Mouse (Mus musculus): ENCODE data around the gene Cit. TPM values are rescaled to one million over a fixed set of nuclear protein-coding genes. Genes with fewer than 3 reads are reported as not detected.

Cit gene
- polyA plus RNA-seq, 1 experiment from 2014 or later: 29.3 TPM

DNA sequence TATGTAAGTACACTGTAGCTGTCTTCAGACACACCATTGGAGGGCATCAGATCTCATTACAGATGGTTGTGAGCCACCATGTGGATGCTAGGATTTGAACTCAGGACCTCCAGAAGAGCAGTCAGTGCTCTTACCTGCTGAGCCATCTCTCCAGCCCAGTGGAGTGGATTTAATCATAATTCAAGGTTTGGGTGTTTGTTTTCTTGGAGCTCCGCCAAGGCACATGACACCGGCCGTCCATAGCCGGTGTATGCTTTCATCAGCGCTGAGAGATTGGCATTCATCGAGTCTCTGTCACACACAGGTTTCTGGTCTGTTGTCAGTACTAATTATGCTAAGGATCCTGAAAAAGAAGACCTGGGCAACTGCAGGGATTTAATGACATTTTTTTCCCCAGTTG, 7.0 kb upstream of the Cit start:
- H3K4me2 ChIP-seq: no peak overlapping the region
- H3K27ac ChIP-seq: no peak overlapping the region
- no peak overlapping the region for H3K9ac ChIP-seq
- H3K27me3 ChIP-seq (replicated peaks): no peaks in the 10 kb centered on the region
- no peak overlapping the region for H3K4me3 ChIP-seq (replicated peaks)
- no peaks in the 10 kb centered on the region for H3K9me3 ChIP-seq
- H3K36me3 ChIP-seq: no peaks in the 10 kb centered on the region
- H3K4me1 ChIP-seq: no peaks in the 10 kb centered on the region
- WGBS: 72% methylated on average over 6 of the region's 6 CpGs
- no peak for ATAC-seq (ENCODE audit: insufficient read depth, low FRiP score, low read depth)

DNA sequence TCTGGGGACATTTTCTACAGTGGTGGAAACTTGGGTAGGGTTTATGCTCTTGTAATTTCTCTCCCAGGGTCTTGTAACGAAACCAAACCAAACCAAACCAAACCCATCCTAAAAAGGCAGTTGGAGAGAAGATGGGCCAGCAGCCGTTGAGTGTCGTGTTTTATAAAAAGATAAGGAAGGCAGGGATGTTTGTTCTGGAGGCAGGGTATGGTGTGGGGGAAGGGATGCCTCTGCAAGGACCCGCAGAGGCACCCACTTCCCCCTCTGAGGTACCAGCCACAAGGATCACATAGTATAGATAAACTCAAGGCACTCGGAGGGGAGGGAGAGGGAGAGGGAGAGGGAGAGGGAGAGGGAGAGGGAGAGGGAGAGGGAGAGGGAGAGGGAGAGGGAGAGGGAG, 4.6 kb upstream of the Cit start:
- Histone ChIP-seq H3K4me3 (replicated peaks) (no peak overlapping the region), H3K4me2 (no peak overlapping the region), H3K27me3 (replicated peaks) (no peaks in the 10 kb centered on the region), H3K9ac (no peak overlapping the region), H3K36me3 (no peaks in the 10 kb centered on the region), H3K4me1 (peaks cover 2% of the 10 kb centered on the region; the same call in 1 of the 2 replicates), H3K9me3 (no peaks in the 10 kb centered on the region), H3K27ac (no peak overlapping the region)
- 69% methylated on average over 5 of the region's 5 CpGs for WGBS
- no peak for ATAC-seq (ENCODE audit: insufficient read depth, low FRiP score, low read depth)

DNA sequence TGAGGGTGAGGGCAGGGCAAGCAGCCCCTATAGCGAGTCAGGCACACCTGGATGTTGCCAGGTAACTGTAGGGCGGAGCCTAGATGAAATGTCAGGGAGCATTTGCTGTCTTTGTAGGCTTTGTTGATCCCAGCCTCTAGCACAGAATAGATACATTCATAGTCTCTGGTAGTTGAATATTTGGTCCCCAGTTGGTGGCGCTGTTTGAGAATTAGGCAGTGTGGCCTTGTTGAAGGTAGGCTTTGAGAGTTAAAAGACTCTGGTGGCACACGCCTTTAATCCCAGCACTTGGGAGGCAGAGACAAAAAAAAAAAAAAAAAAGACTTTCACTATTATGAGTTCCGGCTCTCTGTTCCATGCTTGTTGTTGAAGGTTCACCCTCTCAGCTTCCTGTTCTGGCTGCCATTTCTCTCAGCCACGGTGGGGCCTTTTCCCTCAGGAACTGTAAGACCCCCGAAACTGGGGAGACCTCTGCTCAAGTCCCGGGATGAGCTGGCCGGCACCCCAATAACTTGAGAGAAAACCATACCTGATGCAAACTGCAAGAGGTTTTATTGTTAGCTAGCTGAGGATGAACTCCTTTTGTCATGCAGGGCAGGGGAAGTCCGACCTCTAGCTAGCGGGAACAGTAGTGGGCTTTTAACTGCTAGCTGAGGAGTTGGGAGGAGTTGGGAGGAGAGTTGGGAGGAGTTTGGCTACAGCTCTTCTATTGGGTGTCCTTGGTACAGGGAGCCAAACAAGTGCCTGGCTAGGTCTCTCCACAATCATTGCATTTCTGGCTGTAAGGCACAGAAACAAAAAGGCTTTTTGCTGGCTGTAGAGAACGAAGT, 3.9 kb upstream of the Cit start:
- WGBS: 77% methylated on average over 12 of the region's 12 CpGs
- Histone ChIP-seq H3K4me1 (peaks cover 9% of the 10 kb centered on the region; the same call in 1 of the 2 replicates), H3K4me3 (replicated peaks) (no peak overlapping the region), H3K27me3 (replicated peaks) (no peaks in the 10 kb centered on the region), H3K9ac (no peak overlapping the region), H3K36me3 (no peaks in the 10 kb centered on the region), H3K4me2 (no peak overlapping the region), H3K9me3 (no peaks in the 10 kb centered on the region), H3K27ac (no peak overlapping the region)
- ATAC-seq (ENCODE audit: insufficient read depth, low FRiP score, low read depth): no peak

DNA sequence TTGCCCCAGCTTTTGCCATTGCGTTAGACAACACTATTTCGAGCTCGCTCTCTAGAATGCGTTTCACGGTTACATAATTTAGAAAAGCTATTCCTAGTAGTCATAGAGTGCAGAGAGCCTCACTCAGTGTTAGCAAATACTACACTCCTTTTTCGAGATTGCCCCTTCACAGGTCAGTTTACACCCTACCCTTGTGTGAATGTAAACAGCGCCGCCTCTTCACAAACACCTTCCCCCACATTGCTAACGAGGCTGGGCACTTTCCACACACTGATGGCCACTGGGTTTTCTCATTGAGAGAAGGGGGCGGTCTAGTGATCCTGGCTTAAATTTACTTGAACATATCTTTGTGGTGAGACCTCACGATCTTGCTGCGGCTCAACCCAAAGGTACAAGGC, 711 bp upstream of the Cit start:
- H3K27me3 ChIP-seq (replicated peaks): no peaks in the 10 kb centered on the region
- H3K4me1 ChIP-seq: peaks cover 12% of the 10 kb centered on the region; the same call in 1 of the 2 replicates
- WGBS: 3% methylated on average over 12 of the region's 12 CpGs
- H3K9ac ChIP-seq: no peak overlapping the region; the same call in 1 of the 2 replicates
- no peak for ATAC-seq (ENCODE audit: insufficient read depth, low FRiP score, low read depth)
- peak overlapping the region; percentile 22; the same call in 1 of the 2 replicates for H3K27ac ChIP-seq
- no peaks in the 10 kb centered on the region for H3K9me3 ChIP-seq
- 0 out of 2 replicates have a peak, but pooled peaks cover 4% of the 10 kb centered on the region for H3K36me3 ChIP-seq
- H3K4me2 ChIP-seq: peak overlapping the region; percentile 96
- peak overlapping the region; percentile 88 for H3K4me3 ChIP-seq (replicated peaks)

DNA sequence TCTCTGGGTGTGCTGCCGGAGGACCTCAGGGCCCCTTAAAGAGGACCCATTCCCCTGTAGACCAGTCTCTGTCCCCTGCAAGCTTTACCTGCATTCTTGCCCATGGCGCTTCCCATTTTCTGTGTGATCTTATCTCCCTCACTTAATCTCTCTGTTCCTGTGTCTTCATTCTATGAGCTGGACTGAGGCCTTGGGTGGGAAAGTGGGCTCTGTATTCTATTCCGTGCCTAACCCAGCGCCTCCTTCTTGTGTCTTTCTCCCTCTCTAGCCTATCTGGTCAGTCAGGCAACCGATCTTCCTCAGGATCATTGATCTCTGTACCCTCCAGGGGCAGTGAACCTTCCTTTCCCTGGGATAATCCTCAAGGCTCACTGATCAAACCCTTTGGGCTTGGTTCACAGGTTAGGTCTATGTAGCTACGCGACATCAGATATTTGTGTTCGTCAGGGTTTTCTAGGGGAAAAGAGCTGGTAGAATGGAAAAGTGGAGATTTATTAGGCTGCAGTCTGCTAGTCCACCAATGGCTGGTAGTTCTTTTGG, 627 bp downstream of the Cit start:
- no peaks in the 10 kb centered on the region for H3K9me3 ChIP-seq
- H3K4me3 ChIP-seq (replicated peaks): peak overlapping the region; percentile 88
- H3K4me1 ChIP-seq: peaks cover 12% of the 10 kb centered on the region; the same call in 1 of the 2 replicates
- ATAC-seq (ENCODE audit: insufficient read depth, low FRiP score, low read depth): no peak
- no peak overlapping the region for H3K27ac ChIP-seq
- peak overlapping the region; percentile 96 for H3K4me2 ChIP-seq
- H3K27me3 ChIP-seq (replicated peaks): no peaks in the 10 kb centered on the region
- 0 out of 2 replicates have a peak, but pooled peaks cover 4% of the 10 kb centered on the region for H3K36me3 ChIP-seq
- 32% methylated on average over 8 of the region's 8 CpGs for WGBS
- H3K9ac ChIP-seq: peak overlapping the region; percentile 63

DNA sequence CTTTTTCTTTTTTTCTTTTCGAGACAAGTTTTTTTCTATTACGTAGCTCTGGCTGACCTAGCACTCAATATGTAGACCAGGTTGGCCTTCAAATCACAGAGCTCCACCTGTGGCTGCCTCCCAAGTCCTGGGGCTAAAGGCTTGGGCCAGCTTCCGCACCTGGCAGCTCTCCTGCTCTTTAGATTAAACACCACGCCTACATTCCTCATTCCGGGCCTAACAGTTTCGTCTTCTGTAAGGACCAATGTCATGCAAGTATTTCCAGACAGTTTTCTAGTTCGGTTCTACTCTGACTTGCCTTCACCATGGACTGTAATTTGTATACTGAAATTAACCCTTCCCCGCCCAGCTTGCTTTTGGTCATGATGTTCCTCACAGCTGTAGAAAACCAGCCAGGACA, 2.1 kb downstream of the Cit start:
- no peak overlapping the region for H3K4me2 ChIP-seq
- peaks cover 7% of the 10 kb centered on the region; the same call in 1 of the 2 replicates for H3K36me3 ChIP-seq
- ATAC-seq (ENCODE audit: insufficient read depth, low FRiP score, low read depth): no peak
- no peak overlapping the region for H3K4me3 ChIP-seq (replicated peaks)
- no peaks in the 10 kb centered on the region for H3K9me3 ChIP-seq
- WGBS: 82% methylated on average over 8 of the region's 8 CpGs
- peaks cover 12% of the 10 kb centered on the region; the same call in 1 of the 2 replicates for H3K4me1 ChIP-seq
- H3K27me3 ChIP-seq (replicated peaks): no peaks in the 10 kb centered on the region
- H3K27ac ChIP-seq: no peak overlapping the region
- H3K9ac ChIP-seq: no peak overlapping the region

DNA sequence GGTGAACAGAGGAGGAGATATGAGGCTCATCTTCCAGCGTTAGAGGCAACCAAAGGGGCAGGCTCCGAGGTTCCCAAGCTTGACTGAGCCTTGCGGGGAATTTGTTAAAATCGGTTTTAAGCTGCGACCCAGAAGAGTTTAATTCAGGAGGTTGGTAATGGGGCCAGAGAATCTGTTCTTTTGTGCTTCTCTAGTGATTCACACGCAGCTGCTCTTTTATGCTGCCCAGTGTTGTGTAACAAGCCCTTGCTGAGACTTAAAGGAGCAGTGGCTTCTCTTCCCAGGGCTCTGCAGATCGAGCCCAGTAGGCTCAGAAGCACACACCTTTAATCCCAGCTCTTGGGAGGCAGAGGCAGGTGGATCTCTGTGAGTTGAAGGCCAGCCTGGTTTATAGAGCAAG, 3.4 kb downstream of the Cit start:
- Histone ChIP-seq H3K4me3 (replicated peaks) (no peak overlapping the region), H3K27ac (no peak overlapping the region), H3K4me2 (no peak overlapping the region), H3K4me1 (peaks cover 12% of the 10 kb centered on the region; the same call in 1 of the 2 replicates), H3K9ac (no peak overlapping the region), H3K27me3 (replicated peaks) (no peaks in the 10 kb centered on the region), H3K9me3 (no peaks in the 10 kb centered on the region), H3K36me3 (peaks cover 7% of the 10 kb centered on the region; the same call in 1 of the 2 replicates)
- WGBS: 92% methylated on average over 7 of the region's 7 CpGs
- no peak for ATAC-seq (ENCODE audit: insufficient read depth, low FRiP score, low read depth)

DNA sequence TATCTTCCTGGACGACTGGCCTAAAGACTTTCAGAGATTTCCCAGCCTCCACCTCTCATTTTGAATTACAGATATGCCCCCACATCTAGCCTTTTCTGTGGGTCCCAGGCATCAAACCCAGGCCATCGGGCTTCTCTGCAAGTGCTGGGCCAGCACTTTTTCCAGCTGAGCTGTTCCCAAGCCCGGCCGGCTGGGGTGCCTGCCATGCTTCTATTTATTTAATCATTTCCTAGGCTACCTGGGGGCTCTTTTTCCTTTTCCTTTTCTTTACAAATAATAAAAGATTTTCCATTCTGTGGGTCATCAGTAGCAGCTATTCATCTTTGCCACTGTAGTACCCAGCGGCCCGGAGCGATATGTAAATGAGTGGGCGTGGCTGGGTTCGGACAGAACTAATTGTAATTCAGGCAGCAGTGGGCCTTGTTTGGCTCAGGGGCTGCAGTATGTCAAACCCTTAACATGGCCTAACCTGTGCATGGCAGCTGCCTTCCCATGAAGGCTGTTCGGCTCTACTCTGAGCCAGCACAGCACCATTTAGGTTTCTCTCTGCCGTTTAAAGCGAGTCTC, 4.3 kb downstream of the Cit start:
- H3K36me3 ChIP-seq: peaks cover 7% of the 10 kb centered on the region; the same call in 1 of the 2 replicates
- no peak overlapping the region for H3K4me3 ChIP-seq (replicated peaks)
- no peaks in the 10 kb centered on the region for H3K9me3 ChIP-seq
- H3K4me1 ChIP-seq: peaks cover 12% of the 10 kb centered on the region; the same call in 1 of the 2 replicates
- no peak overlapping the region for H3K9ac ChIP-seq
- H3K4me2 ChIP-seq: no peak overlapping the region
- H3K27me3 ChIP-seq (replicated peaks): no peaks in the 10 kb centered on the region
- 87% methylated on average over 12 of the region's 12 CpGs for WGBS
- no peak overlapping the region for H3K27ac ChIP-seq
- ATAC-seq (ENCODE audit: insufficient read depth, low FRiP score, low read depth): no peak

DNA sequence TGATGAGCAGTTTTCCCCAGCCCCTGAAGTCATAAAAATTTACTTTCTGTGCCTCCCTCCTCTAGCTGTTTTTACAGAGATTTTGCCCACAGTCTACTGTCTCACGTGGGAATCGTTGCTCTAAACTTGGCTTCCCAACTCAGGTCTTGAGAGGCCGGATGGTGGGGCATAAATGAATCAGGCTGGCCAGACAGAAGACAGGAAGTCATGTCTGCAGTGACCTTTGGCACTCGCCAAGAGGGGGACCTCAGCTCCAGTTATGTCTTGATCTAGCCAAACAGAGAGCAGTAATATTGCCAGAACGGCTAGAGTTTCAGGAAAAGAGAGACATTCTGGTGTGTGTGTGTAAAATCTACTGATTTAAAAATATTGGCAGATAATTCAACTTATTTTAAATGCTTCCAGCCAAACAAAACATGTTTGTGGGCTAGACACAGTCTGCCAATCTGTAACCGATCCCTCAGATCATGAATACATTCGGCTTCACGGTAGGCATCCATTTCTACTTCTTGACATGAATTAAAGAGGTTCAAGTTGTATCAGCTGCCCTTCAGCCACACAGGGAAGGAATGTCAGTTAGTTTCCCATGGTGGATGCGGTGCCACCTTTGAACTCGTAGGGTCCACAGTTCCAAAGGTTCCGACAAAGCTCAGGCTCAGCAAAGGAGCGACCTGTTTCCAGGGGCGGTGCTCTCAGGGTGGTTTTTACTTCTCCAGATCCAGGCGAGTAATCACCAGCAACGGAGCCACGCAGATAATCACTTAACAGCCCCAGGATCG, 5.4 kb downstream of the Cit start:
- Histone ChIP-seq H3K36me3 (peaks cover 7% of the 10 kb centered on the region; the same call in 1 of the 2 replicates), H3K4me2 (no peak overlapping the region), H3K27ac (no peak overlapping the region), H3K9me3 (no peaks in the 10 kb centered on the region), H3K4me1 (peaks cover 10% of the 10 kb centered on the region; the same call in 1 of the 2 replicates), H3K9ac (no peak overlapping the region), H3K4me3 (replicated peaks) (no peak overlapping the region), H3K27me3 (replicated peaks) (no peaks in the 10 kb centered on the region)
- ATAC-seq (ENCODE audit: insufficient read depth, low FRiP score, low read depth): no peak
- 85% methylated on average over 17 of the region's 17 CpGs for WGBS

DNA sequence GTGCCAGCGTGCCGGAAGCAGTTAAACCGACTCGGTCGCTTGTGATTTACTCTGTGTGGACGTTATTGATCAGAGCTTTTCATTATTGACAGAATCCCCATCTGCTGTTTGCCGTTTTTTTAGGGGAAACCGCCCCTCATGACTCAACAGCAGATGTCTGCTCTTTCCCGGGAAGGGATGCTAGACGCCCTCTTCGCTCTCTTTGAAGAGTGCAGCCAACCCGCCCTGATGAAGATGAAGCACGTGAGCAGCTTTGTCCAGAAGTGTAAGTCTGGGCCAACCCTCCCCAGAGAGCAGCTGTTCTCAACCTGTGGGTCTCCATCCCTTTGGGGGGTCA, 5.9 kb downstream of the Cit start:
- H3K4me2 ChIP-seq: no peak overlapping the region
- peaks cover 7% of the 10 kb centered on the region; the same call in 1 of the 2 replicates for H3K36me3 ChIP-seq

DNA sequence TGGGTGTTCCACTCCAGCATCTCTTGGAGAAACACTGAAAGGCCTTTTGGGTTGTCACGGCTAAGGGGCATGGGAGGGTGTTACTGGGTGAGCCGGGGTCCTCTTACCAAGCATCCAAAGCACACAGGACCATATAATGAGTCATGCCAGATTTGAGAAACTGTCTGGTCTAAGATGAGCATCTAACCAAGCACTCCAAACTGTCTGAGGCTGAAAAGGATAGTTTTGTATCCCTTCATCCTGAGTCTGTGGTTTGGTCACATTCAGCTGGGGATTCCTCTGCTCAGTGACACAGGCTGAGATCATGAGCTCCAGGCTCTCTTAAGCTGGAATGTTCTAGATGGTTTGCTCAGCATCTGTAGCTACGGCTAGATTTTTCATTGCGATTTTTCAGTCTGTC, 7.4 kb downstream of the Cit start:
- Histone ChIP-seq H3K27me3 (replicated peaks) (no peaks in the 10 kb centered on the region), H3K9ac (no peak overlapping the region), H3K4me2 (no peak overlapping the region), H3K4me3 (replicated peaks) (no peak overlapping the region), H3K9me3 (no peaks in the 10 kb centered on the region), H3K36me3 (peaks cover 7% of the 10 kb centered on the region; the same call in 1 of the 2 replicates), H3K4me1 (no peaks in the 10 kb centered on the region), H3K27ac (no peak overlapping the region)
- 95% methylated on average over 4 of the region's 4 CpGs for WGBS
- no peak for ATAC-seq (ENCODE audit: insufficient read depth, low FRiP score, low read depth)

More for the DNA sequence above, 5.9 kb downstream of the Cit start:
- WGBS: 86% methylated on average over 13 of the region's 13 CpGs
- no peak for ATAC-seq (ENCODE audit: insufficient read depth, low FRiP score, low read depth)
- no peak overlapping the region for H3K27ac ChIP-seq
- H3K9ac ChIP-seq: no peak overlapping the region
- H3K27me3 ChIP-seq (replicated peaks): no peaks in the 10 kb centered on the region
- H3K4me3 ChIP-seq (replicated peaks): no peak overlapping the region
- no peaks in the 10 kb centered on the region for H3K9me3 ChIP-seq
- peaks cover 4% of the 10 kb centered on the region; the same call in 1 of the 2 replicates for H3K4me1 ChIP-seq

All from stomach, embryonic 15.5 days (tissue).